Mouse (Mus musculus) midbrain, embryonic 11.5 days (tissue): Measurements from ENCODE around the gene Ncapd3. TPM values are rescaled to one million over a fixed set of nuclear protein-coding genes. Genes with fewer than 3 reads are reported as not detected.
A peak's percentile ranks its signal among the peaks of the same experiment; 100 is the strongest.

Experiments
- ATAC-seq: fragments of 200-750 bp; cut with Nextera tagmentation; 2 replicates; pipeline ENCODE4 v1.8.0; 2017; ENCODE audit warnings: moderate TSS enrichment, moderate library complexity; ENCODE audit not compliant: low FRiP score
- DNase-seq: peaks from one replicate; pipeline ENCODE4 v3.0.0; 2015; ENCODE audit warnings: low spot score; ENCODE audit errors: missing footprints
- H3K27ac ChIP-seq: fragments of 300-500 bp; sonication (generic); 2 replicates; pipeline ENCODE4 v1.5.1; 2014; ENCODE audit warnings: low read depth, low read length
- H3K27me3 ChIP-seq: fragments of 300-500 bp; sonication (generic); 2 replicates; pipeline ENCODE4 v1.6.1; 2014; ENCODE audit warnings: mild to moderate bottlenecking, low read length, moderate library complexity, mixed read lengths; ENCODE audit not compliant: control insufficient read depth, insufficient read depth
- H3K36me3 ChIP-seq: fragments of 300-500 bp; sonication (generic); 2 replicates; pipeline ENCODE4 v1.6.1; 2014; ENCODE audit warnings: mild to moderate bottlenecking, low read length, moderate library complexity, mixed read lengths; ENCODE audit not compliant: control insufficient read depth, insufficient read depth
- H3K4me1 ChIP-seq: fragments of 300-500 bp; sonication (generic); 2 replicates; pipeline ENCODE4 v1.6.1; 2014; ENCODE audit warnings: low read length; ENCODE audit not compliant: control insufficient read depth, insufficient read depth
- H3K4me2 ChIP-seq: fragments of 300-500 bp; sonication (generic); 2 replicates; pipeline ENCODE4 v1.6.1; 2014; ENCODE audit warnings: mild to moderate bottlenecking, moderate library complexity
- H3K4me3 ChIP-seq: fragments of 300-500 bp; sonication (generic); 2 replicates; pipeline ENCODE4 v1.5.1; 2014; ENCODE audit warnings: low read depth, low read length
- H3K9ac ChIP-seq: fragments of 300-500 bp; sonication (generic); 2 replicates; pipeline ENCODE4 v1.6.1; 2014; ENCODE audit warnings: low read length
- H3K9me3 ChIP-seq: fragments of 300-500 bp; sonication (generic); 2 replicates; pipeline ENCODE4 v1.6.1; 2016; ENCODE audit warnings: low read length; ENCODE audit not compliant: control insufficient read depth
- WGBS: fragments of 180-500 bp; shearing (Covaris S2); extraction: QIAGEN DNeasy Blood & Tissue Kit; methylation state at CpG from one replicate; pipeline ENCODE4 v1.1.7; 2014; 5-methylcytosine and 5-hydroxymethylcytosine counted together
- polyA plus RNA-seq: library from polyadenylated mRNA; unstranded; fragments of >200 nt; fragmentation: Nextera tagmentation; extraction: Ambion mirVana; gene quantifications from 2 replicates; pipeline ENCODE4 v1.2.1, GENCODE M21; 2014

Ncapd3 gene
- polyA plus RNA-seq, 1 experiment from 2014 or later: 39.8 TPM

DNA sequence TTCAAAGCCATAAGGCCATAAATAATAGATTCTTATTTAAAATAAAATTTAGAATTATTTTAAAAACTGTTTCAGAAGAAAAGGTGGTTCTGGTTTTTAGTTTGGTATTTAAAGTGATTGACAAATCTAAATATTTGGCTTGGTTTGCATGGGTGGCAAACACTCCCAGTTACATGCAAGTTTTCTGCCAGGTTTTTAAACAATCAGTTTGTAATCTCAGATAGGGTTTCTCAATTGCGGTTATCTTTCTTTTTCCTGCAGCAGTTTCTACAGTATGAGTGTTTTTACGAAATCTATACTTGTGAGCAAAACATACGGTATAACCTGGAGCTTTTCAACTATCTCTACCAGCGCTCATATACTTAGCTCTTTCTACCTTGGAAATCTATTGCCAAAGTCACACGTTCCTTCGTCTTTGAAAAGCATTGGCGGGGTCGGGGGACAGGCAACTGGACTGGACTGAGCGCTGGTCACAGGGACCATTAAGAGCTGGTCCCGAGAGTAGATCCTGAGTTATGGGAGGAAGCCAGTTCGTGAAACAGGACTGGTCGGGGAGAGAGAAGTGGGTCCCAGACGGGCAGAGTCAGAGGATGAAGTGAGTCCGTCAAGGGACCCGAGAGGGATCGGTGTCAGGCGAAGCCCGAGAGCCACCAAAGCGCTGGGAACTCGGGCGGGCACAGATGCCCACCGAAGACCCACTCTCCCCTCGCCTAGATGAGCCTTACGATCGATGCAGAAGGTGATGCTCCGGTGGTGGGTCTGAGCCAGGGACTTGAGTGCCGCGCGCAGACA lies 31.1 kb upstream of the Ncapd3 start:
- peak overlapping the region; percentile 65 for H3K4me2 ChIP-seq
- H3K27ac ChIP-seq: no peak overlapping the region
- peak; percentile 74; the same call in 1 of the 2 replicates for ATAC-seq
- H3K36me3 ChIP-seq: no peaks in the 10 kb centered on the region
- 5% methylated on average over 29 of the region's 29 CpGs for WGBS
- H3K4me1 ChIP-seq: peaks cover 5% of the 10 kb centered on the region; the same call in 1 of the 2 replicates
- H3K9ac ChIP-seq: peak overlapping the region; percentile 74
- no peaks in the 10 kb centered on the region for H3K27me3 ChIP-seq
- no peaks in the 10 kb centered on the region for H3K9me3 ChIP-seq
- peak overlapping the region; percentile 64 for H3K4me3 ChIP-seq
- no peak for DNase-seq

DNA sequence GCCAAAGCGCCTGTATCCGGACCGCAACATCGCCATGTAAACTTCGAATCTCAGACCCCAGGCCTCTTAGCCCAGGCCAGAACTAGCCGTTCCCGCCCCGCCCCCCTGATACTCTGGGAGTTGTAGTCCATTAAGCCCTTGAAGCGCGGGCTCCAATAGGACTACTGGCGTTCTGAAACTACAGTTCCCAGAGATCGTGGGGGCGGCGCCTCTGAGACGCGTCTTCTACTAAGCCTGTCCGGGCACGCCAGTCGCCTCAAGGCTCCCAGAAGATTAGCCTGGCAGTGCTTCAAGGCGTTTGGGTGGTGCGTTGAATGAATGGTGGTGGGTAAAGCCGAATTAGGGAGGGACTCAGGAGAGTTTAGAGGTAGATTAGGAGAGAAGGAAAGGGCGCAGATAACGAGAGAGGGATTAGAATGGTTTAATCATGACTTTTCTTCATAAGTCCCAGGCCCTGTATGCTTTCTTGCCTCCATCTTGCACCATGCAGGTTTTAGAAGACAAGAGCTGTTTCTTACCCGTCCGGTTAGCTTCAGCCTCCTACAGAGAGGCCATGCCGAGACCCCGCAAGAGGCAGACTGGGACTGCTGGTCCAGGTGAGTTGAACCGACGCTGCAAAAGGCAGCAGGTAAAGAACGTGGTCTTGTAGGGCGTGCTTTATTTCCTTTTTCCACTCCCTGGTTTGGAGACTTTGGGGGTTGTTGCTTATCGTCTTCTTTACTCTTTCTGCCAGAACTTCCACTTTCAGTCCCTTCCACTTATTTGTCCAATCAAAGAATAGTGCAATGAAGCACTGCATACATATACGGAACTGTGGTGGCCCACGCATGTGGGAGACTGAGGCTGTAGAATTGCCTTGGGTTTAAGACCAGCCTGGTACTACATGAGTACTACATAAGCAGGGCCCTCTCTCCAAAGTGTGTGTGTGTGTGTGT lies 30.2 kb upstream of the Ncapd3 start, which contains the start of the genes Acad8 and Thyn1:
Acad8 (minus strand) TSS at position 106 of the 935 bp plus-strand sequence.
Thyn1 (plus strand) TSS at position 250 of the 935 bp plus-strand sequence.
- Histone ChIP-seq H3K36me3 (no peaks in the 10 kb centered on the region), H3K4me1 (peaks cover 5% of the 10 kb centered on the region; the same call in 1 of the 2 replicates), H3K27ac (no peak within 1 kb of the TSS), H3K27me3 (no peaks in the 10 kb centered on the region), H3K9ac (peak within 1 kb of the TSS; percentile 74), H3K4me3 (peak within 1 kb of the TSS; percentile 64), H3K4me2 (peak within 1 kb of the TSS; percentile 65), H3K9me3 (no peaks in the 10 kb centered on the region)
- ATAC-seq (peak; percentile 100), DNase-seq (peak; percentile 99)
- WGBS: 2% methylated on average over 35 of the region's 35 CpGs

DNA sequence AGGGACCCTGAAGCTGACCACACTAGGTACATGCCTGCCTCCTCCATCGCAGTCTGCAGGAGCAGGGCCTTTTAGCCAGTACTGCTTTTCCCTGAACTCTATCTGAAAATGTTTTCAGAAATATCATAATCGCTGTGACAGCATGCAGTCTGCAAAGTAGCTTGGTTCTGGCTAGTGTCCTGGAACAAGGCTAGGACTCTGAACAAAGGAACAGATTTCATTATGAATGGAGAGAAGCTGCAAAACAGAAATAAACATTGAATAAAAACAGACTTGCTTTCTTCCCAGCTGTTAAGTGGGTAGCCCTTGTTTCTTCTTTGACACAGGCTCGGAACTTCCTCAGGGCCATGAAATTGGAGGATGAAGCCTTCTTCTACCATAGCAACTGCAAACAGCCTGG lies 24.7 kb upstream of the Ncapd3 start:
- ATAC-seq: no peak

DNA sequence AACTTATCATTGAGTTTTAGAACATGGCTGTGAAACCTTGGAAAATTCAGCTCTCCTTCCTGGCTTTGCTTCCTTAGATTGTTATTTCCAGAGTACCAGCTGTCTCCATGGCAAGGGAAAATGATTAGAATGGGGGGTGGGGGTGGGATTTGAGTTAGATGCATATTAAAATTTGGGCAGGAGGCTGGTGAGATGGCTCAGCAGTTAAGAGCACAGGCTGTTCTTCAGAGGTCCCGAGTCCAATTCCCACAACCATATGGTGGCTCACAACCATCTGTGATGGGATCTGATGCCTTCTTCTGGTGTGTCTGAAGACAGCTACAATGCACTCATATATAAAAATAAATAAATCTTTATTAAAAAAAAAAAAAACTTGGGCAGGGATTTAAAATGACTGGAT lies 24.0 kb upstream of the Ncapd3 start:
- WGBS: 85% methylated on average over 1 of the region's 1 CpGs
- no peak overlapping the region for H3K27ac ChIP-seq
- H3K27me3 ChIP-seq: no peaks in the 10 kb centered on the region
- no peak overlapping the region for H3K9ac ChIP-seq
- H3K4me3 ChIP-seq: no peak overlapping the region
- peaks cover 17% of the 10 kb centered on the region for H3K36me3 ChIP-seq
- DNase-seq: peak; percentile 21
- H3K4me2 ChIP-seq: no peak overlapping the region
- no peak for ATAC-seq
- peaks cover under 1% of the 10 kb centered on the region; the same call in 1 of the 2 replicates for H3K4me1 ChIP-seq
- no peaks in the 10 kb centered on the region for H3K9me3 ChIP-seq

More for the DNA sequence above, 24.7 kb upstream of the Ncapd3 start:
- Histone ChIP-seq H3K9me3 (no peaks in the 10 kb centered on the region), H3K4me2 (no peak overlapping the region), H3K4me1 (peaks cover 5% of the 10 kb centered on the region; the same call in 1 of the 2 replicates), H3K27me3 (no peaks in the 10 kb centered on the region), H3K4me3 (no peak overlapping the region), H3K36me3 (peaks cover 17% of the 10 kb centered on the region), H3K9ac (no peak overlapping the region), H3K27ac (no peak overlapping the region)
- WGBS: 92% methylated on average over 3 of the region's 3 CpGs
- no peak for DNase-seq

DNA sequence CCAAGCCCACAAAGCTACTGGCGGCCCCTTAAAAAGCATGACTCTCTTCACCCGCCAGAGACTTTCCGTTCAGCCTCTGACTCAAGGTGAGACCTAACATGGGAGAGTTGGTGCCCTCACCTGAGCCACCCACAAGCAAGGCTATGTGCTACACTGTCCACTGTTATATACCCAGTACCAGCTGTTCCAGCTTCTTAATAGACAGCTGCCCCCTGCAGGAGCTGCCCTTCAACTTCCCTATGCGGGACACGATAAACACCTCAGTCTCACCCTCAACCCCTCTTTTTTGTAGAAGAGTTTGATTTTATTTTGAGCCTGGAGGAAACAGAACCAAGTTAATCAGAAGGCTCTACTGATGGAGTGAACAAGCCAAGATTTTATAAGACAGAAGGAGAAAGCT lies 23.1 kb upstream of the Ncapd3 start:
- H3K36me3 ChIP-seq: peaks cover 17% of the 10 kb centered on the region
- 90% methylated on average over 5 of the region's 5 CpGs for WGBS

DNA sequence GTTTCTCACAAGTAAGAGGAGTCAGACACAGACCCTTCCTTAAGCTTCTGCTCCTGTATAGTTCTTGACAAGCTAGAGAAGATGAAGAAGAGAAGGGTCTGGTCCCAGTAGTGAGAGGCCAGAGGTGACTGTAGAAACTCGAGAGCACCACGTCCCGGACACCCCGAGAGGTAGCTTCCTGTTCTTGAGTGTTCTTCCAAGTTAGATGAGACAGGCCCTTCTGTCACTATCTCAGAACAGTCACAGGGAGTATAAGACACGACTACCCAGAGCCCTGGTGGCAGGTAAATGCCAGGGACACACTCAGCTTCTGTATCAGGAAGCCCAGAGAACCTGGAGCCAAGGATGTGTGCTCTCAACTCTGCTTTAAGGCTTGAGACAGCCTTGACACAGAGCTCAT lies 20.7 kb upstream of the Ncapd3 start:
- WGBS: 90% methylated on average over 5 of the region's 5 CpGs
- H3K4me1 ChIP-seq: no peaks in the 10 kb centered on the region
- H3K4me3 ChIP-seq: no peak overlapping the region
- peak; percentile 59 for DNase-seq
- no peaks in the 10 kb centered on the region for H3K27me3 ChIP-seq
- H3K36me3 ChIP-seq: peaks cover 25% of the 10 kb centered on the region
- H3K27ac ChIP-seq: no peak overlapping the region
- no peak overlapping the region for H3K4me2 ChIP-seq
- no peak overlapping the region for H3K9ac ChIP-seq
- H3K9me3 ChIP-seq: no peaks in the 10 kb centered on the region
- no peak for ATAC-seq

More for the DNA sequence above, 23.1 kb upstream of the Ncapd3 start:
- no peak overlapping the region for H3K4me3 ChIP-seq
- H3K27ac ChIP-seq: no peak overlapping the region
- H3K4me1 ChIP-seq: no peaks in the 10 kb centered on the region
- ATAC-seq (no peak), DNase-seq (peak; percentile 56)
- H3K4me2 ChIP-seq: no peak overlapping the region
- no peak overlapping the region for H3K9ac ChIP-seq
- H3K27me3 ChIP-seq: no peaks in the 10 kb centered on the region
- no peaks in the 10 kb centered on the region for H3K9me3 ChIP-seq

DNA sequence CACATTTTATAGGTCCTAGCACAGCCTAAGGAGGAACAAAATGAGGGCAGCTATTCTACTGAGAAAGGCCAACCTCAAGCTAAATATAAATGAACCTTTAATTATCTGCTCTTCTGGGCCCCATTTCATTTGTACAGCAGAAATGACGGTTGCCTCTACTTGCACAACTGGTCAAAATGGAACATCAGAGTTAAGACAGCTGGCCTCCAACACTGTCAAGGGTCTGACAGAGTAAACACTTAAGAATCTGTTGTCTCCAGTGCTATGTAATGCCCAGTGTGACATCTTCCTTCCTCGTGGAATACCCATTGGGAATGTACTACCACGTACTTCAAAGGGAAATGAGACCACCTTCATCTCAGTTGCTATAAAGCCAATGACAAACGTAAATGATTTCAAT lies 18.4 kb upstream of the Ncapd3 start:
- no peak overlapping the region for H3K27ac ChIP-seq
- H3K36me3 ChIP-seq: peaks cover 18% of the 10 kb centered on the region

DNA sequence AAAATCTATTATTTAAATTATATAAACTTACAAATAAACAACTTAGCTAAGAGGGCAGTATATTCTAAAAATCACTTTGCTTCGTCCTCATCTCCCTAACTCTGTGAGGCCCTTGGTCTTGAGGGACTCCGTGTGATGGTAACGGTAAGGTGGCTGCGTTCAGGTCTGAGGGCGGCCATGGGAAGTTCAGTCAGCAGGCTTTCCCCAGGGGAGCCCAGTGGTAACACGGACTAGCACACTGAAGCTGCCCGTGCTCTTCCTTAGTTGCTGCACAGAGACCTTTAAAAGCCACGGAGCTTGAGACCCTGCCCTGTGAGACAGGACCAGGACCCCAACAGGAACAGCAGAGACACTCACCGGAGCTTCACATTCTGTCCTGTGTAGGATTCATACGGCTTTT lies 11.0 kb upstream of the Ncapd3 start:
- no peaks in the 10 kb centered on the region for H3K27me3 ChIP-seq
- no peak for ATAC-seq
- no peaks in the 10 kb centered on the region for H3K9me3 ChIP-seq
- no peak overlapping the region for H3K4me3 ChIP-seq
- H3K4me2 ChIP-seq: no peak overlapping the region
- 96% methylated on average over 10 of the region's 10 CpGs for WGBS
- peak; percentile 17 for DNase-seq
- no peak overlapping the region for H3K9ac ChIP-seq
- no peaks in the 10 kb centered on the region for H3K4me1 ChIP-seq
- no peak overlapping the region for H3K27ac ChIP-seq
- H3K36me3 ChIP-seq: peaks cover 9% of the 10 kb centered on the region; the same call in 1 of the 2 replicates

More for the DNA sequence above, 18.4 kb upstream of the Ncapd3 start:
- no peaks in the 10 kb centered on the region for H3K9me3 ChIP-seq
- DNase-seq (no peak), ATAC-seq (no peak)
- 93% methylated on average over 4 of the region's 4 CpGs for WGBS
- no peaks in the 10 kb centered on the region for H3K4me1 ChIP-seq
- no peak overlapping the region for H3K4me3 ChIP-seq
- H3K27me3 ChIP-seq: no peaks in the 10 kb centered on the region
- H3K4me2 ChIP-seq: no peak overlapping the region
- H3K9ac ChIP-seq: no peak overlapping the region
